Mouse (Mus musculus): ENCODE measurements around the gene G430095P16Rik.

Gene G430095P16Rik

DNA sequence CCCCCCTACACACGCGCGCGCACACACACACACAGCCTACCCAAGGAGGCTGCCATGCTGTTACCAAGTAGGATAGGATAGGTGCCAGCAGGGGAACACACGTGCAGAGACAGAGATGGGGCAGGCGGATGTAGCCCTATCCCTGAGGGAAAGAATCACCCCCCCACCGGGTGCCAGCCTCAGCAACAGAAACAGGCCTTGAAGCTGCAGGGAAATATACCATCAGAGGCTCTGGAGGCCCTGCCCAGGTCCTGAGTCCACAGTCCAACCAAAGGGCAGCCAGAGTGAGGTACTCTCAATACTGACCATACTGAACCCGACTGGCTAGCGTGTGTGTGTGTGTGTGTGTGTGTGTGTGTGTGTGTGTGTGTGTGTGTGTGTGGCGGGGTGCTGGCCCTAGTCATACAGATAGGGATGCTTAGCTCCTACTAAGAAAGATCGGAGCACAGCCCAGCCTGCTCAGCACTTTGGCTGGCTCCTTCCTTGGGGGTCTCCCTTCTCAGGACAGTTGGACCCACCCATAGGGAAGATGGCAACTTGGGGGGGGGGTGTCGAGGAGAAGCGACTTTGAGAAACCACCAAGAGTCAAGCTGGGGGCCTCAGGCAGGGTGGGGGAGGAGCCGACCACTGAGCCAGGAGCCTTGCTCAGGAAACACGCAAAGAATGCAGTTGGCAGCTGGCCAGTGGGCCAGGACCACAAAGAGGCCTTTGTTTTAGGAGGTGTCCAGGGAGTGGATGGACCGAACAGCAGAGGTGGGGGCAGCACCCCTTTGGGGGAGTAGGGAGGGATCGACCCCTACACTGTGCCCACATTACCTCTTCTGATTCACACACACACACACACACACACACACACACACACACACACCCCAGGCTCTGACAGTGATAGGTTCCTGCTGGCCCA lies 21.0 kb downstream of the G430095P16Rik start:
- DNase-seq (ENCODE audit: low spot score), result no peak

DNA sequence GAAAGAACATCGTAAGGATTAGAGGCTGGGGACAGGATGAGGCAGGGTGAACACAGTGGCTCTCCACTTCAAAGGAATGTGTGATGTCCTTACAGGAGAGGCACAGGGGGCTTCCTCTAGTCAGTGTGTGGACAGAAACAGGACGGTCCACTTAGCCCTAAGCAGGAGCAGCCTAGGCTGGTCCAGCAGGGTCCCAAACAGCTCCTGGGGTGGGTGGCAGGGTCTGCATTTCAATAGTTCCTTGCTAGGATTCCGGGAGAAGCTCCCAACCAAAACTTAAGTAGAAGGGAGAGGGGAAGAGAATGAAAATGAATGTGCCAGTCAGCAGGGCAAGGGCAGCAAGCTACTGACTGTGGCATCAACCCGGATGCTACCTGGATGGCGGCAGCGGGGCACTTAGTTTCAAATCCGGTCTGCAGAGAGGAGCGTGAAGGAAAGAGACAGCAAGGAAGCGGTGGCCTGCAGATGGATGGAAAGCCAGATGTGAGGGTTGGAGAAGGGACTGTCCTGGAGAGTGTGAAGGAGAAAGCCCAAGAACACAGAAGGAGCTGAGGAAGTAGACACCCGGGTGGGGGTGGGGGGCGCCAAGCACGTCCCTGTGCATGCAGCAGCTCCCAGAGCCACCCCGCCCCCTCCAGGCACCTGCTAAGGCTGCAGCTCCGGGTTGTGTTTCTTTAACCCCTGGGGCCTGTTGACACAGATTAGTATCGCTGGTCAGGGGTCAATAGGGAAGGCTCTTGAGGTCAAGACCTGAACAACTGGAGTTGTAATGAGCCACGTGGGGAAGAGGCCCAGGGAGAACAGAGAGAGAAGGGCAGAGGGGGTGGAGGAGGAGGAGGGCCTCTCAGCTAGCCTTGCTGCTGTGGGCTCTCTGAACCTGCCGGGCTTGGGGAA lies 22.5 kb downstream of the G430095P16Rik start:
- DNase-seq (ENCODE audit: low spot score), result no peak

DNA sequence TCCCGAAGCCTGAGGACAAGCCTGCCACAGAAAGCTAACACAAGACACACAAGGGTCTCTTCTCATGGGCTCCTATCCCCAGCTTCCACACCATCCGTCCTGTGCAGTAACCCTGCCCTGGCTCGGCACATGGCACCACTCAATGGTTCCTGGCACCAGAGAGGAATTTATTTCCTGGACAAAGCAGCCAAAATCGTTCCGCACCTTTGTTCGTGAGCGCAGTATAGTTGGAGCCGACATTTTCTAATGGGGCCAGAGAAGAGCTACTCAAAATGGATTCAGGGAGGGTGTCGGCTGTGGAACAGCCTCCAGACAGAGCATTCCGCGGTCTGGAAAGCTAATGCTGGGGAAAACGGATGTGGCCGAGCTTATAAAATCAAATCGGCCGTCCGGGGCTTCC lies 26.7 kb downstream of the G430095P16Rik start:
- no peak for DNase-seq (ENCODE audit: low spot score)

DNA sequence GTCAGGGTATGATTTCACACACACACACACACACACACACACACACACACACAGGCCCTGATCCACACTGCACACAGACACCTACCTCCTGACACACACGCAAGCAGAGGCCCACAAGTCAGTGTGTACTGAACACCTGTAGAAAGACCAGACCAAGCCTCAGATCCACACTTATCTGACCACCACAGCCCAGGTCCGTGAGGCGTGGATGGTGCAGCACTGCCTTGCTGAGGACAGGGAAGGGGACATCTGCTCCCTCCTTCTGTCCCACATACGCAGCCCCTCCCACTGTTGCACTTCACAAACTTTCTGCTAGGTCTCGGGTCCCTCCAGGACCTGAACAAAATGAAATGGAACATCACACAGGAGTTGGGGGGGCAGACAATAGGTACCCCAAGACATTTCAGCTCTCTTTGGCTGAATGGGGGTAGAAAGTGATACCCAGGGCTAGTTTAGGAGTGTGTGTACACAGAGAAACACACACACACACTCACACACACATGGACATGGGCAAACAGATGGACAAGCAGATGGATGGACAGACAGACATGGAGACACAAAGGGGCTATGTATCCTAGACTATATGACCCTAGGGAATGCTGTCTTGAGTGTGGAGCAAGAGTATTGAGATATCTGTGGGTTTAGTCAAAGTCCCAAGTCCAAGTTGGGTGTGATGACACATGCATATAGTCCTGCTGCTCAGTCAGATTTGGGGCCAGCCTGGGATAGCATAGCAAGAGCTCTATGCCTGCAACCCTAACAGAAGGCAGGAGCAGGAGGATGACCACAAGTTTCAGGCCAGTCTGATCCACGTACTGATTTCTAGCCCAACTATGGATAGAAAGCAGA lies 30.2 kb downstream of the G430095P16Rik start:
- DNase-seq (ENCODE audit: low spot score), result no peak

DNA sequence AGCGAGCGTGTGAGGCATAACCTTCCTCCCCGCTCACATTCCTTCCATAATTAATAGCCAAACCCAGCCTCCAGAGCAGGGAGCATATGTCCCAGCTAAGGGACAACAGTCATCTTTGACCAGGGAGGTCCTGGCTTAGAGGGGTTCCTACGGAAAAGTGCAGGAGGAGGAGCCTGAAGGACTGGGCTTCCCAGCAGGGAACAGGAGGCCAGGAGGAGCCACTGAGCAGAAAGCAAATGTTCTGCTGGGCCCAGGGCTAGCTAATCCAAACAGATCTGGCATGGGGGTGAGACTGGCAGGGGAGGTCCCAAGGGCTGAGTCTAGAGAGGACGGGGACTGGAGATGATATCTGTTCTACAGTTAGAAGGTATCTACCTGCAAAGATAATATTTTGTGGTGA lies 34.7 kb downstream of the G430095P16Rik start:
- no peak for DNase-seq (ENCODE audit: low spot score)

DNA sequence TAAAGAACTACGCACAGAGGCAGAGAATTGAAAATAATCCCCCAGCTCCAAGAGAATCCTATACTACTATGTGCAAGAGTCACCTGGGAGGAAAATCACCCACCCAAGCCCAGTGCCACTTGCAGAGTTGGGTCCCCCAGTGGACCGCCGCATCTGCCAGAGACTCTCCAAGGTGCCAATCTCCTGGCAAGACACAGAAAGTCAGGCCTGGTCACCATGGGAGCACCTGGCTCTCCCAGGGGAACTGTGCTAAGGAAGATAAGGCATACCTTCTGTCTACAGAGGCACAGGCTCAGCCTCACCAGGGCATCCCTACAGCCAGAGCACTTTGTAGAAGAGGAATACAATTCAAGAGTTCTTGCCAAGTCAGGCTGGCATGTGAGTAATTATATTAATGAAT lies 35.5 kb downstream of the G430095P16Rik start:
- no peak for DNase-seq (ENCODE audit: low spot score)

DNA sequence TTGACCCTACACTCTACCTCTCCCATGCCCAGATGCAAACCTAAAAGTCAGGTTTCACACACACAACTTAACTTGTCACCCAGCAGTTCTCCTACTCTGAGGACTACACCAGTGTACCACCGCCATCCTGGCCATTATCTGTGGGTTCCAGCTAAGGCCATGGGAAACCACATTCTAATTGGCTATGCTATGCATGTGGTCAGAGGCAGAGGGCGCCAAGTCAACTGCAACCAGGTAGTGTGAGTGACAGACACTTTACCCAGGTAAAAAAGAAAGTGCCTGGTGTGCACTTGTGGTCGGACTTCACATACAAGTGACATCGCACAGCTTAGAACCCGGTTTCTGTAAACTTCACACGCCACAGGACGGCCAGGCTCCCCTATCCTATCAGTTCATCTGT lies 36.3 kb downstream of the G430095P16Rik start:
- DNase-seq (ENCODE audit: low spot score), result no peak

DNA sequence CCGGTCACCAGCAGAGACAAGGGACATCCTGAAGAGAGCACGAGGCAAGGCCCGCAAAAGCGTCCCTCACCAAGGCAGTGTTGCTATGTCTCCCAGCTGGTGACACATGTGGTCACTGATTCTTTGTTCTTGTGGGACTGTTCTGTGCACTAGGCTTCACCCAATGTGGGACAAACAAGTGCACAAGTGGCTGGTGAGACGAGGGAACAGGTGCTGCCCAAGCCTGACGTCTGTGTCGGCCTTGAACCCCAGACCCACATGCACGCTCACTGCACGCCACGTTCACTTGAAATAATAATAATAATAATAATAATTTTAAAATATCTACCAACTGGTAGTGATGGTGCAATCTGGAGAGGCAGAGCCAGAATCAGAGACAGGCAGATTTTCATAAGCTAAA lies 36.9 kb downstream of the G430095P16Rik start:
- DNase-seq (ENCODE audit: low spot score), result no peak

DNA sequence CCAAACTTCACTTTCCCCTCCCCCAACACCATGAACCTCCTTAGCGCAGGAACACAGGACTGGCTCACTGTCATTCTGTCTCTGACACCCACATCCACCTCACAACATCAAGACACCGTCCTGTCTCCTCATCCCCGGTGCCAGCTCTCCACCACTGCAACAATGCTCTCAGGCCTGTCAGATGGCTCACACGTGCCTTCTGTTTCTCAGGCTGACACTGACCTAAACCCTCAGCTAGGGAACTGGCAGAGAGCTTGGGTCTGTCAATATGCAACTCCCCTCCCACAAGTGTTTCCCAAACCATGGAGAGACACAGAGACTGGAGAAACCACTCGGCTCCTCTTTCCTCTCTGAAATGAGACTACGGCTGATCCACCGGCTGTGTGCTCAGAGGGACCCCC lies 37.6 kb downstream of the G430095P16Rik start:
- DNase-seq (ENCODE audit: low spot score), result no peak

DNA sequence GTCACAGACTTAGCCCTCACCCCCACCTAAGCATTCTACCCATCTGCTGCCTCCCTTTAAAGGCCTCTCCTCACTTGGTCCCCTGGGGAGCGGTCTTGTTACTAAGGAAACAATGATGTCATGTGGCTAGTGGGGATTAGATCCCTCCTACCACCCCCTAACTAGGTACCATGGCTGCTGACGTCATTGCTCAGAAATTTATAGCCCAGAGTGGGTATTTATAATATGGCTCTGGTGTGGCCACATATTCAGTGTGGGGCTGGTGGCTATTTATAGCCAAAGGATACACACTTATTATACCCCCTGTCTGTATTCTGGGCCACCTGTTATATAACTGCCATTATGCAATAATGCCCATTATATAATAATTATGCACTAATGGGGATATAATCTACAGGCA lies 38.1 kb downstream of the G430095P16Rik start:
- no peak for DNase-seq (ENCODE audit: low spot score)

DNA sequence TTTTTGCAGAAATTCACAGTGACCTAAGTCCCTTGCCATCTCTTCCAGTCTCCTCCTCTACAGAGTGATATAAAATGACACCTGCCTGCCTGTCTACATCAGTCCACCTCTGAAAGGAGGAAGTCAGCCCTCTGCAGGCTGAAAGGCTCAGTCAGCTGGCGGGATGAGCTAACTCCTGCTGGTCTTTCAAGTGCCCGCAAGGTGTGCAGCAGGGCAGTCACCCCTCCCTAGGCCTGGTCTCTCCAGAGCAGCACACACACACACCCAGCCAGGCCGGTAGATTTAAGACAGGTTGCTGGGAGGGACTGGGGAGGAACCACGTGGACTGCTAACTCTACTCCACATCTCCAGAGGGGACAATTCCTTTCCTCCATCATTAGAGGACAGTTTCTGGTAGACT lies 41.3 kb downstream of the G430095P16Rik start:
- no peak for DNase-seq (ENCODE audit: low spot score)

DNA sequence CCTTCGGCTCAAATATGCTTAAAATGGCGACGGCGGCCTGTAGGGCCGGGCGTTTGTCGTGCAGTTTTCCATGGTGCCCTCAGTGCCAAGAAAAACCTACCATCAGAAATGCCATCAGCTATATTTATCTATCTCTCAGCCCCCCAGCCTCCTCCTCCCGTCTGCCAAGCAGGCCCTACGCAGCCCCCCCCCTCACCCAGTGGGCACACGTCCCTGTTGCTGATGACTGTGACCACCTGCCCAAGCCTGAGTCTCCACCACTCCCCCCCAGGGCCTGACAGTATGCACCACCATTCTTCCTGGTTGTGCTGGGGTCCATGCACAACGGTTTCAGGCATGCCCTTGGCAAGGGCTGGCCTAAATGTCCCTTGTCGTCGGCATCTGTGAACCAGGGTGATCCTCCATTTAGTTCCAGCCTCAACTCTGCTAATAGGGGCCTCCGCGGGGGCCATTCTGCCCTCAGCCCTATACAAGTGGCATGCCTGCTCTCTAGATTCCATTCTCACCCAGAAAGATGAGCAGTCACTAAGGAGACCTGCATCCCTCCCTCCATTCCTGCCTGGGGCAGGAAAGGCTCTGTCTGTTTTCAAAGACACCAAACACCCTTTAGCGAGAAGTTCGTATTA lies 42.2 kb downstream of the G430095P16Rik start:
- DNase-seq (ENCODE audit: low spot score), result no peak

DNA sequence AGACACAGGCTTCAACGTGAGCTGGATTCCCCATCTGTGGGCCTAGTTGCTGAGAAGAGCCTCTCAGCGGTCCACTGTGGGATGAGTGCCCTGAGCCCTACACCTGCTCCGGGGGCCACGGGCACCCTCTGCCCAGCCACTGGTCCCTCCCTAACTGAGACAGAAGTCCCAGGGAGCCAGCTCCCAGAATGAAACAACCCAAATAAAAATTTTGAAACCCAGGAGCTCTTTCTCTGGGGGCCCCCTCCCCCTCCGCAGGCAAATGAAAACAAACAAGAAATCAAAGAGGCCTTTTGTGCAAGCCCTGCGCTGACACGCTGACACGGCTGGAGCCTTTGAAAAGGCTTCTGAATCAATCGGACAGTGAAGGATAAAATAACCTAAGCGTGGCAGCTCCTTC lies 42.8 kb downstream of the G430095P16Rik start:
- no peak for DNase-seq (ENCODE audit: low spot score)

DNA sequence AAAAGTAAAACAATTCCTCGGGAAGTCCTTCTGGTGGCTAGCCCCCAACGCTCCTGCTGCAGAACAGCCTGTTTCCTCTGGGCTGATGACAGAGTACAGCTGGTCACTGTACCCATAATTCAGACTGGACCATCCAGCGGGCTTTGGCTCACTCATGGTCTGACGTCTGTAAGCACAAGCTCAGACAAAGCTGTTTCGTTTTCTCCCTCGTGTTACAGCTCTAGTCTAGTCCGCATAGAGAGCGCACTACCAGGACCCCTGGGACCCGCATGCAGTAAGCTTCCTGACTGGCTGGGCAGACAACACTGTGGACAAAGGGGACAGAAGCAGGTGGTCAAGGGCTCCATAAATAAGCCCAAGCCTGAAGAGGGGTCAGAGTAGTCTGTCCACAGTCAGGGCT lies 43.6 kb downstream of the G430095P16Rik start:
- DNase-seq (ENCODE audit: low spot score), result no peak

DNA sequence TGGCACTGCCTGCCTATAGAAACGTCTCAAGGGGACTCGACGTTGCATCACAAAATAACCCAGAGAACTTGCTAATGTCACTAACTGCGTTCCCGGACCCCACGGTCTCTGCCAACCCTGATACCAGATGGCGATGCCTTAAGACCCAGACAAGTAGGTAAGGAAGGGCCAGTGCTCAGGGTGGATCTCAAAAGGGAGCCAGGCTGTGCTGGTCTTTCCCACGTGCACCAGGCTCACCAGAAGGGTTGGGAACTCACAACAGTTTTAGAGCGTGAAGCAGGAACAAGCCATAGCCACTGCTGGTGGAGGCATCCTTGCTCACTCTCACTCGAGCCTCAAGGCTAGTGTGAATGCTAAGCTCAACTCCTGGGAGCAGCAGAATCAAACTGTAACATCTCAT lies 44.4 kb downstream of the G430095P16Rik start:
- DNase-seq (ENCODE audit: low spot score), result no peak

DNA sequence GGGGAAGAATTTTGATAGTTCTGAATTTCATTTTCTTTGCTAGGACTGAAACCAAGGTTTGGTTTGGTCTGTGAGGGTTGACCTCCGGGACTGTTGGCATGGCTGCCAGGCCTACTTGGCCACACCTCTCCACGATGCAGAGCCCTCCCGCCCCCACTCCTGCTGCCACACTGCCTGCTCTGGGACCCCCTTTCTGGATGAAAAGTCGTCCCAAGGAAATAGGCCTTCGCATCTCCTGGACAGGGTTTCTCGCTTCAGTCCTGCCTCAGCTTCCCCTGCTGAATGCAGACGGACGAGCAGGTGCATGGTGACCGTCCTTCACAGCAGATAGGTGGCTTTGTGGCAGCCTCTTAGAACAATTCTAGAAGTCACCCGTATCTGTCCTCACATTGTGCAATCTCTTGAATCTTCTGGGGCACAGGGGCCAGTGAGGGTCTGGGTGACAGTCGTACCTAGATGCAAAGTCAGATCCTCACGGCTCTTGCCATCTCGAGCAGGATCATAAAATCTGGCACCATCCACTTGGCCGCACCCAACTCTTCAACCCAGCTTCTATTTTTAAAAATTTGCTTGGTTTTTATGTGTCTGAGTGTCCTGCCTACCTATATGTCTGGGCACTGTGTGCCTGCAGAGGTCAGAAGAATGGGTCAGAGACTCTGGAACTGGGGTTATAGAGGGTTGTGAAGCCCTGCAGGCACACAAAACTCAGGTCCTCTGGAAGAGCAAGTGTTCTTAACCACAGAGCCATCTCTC lies 45.7 kb downstream of the G430095P16Rik start:
- no peak for DNase-seq (ENCODE audit: low spot score)

DNA sequence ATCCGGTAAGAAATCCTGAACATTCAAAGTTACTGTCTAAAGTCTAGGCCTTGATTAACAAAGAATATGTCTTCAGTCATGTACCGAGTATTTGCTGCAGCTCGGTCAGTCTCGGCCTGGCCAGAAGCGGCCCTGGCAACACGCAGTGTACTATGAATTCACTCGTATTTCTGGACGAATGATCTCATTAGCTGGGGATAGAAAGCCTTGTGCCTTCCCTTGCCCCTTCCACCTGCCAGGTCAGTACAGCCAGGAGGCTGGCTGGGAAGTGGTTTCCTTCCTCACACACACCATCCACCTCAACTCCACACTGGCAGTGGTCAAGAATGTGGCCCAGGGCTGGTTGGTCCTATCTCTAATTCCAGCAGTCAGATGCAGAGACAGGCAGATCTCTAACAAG lies 46.5 kb downstream of the G430095P16Rik start:
- no peak for DNase-seq (ENCODE audit: low spot score)

DNA sequence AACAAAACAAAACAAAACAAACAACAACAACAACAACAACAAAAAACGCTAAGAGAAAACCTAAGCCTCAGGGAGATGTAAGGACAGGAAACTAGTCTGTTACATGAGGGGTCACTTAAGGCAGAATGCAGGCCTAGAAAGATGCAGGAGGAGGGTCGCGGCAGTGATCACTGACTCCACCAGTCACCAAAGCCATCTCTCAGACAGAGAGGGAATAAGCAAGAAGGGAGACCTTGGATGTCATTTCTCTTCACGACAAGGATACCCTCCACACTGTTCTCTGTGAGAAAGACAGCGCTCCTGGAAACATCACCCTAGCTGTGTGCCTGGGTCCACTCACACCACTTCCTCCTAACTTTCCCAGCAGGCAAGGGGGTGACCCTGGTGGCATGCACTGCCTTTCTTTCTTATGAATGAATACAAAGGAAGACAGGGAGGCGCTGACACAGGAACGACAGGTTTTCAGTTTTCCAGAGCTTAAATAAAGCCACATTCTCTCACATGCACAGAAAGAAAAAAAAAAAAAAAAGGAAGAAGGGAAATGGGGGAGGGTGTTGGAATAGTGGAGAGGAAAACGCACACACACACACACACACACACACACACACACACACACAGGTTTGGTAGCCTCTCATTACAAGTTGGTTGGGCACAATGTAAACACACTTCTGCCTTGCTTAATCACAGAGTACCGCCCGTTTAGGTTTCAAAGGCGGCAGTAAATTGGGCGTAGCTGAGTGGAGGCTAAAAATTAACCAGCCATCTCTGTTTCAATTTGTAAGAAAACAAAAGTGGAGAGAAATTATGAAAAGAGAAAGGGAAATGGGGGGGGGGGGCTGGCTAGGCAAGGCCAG lies 47.5 kb downstream of the G430095P16Rik start:
- no peak for DNase-seq (ENCODE audit: low spot score)

DNA sequence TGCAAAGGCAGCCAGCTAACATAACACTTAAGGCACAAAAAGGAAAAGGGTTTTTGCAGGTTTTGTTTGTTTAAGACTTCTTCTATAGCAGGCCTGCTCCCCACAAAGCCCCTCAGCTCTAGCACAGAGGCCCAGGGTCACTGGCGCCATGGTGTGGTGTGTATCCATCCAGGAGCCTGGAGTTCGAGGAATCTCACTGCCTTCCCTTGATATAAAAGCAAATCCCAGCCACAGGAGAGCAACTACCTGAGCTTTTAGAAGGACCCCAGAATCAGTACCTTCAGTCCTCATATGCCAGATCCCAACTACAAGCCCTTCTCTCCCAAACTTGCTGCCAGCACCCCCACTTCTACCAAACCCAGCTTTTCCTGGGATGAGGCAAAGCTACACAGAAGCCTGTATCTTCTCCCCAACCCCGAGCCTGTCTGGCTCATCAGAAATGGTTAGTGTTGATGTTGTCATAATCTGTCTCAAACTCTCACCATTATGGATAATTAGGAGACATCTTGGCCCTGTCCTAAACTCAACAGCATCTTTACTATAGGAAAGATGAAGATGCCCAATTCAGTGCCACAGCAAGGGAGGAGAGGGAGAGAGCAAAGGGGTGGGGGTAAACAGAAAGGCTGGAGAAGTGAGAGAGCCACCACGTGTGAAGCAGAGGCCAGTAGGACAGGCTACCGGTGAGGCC lies 48.3 kb downstream of the G430095P16Rik start:
- no peak for DNase-seq (ENCODE audit: low spot score)

All from layer of hippocampus, adult 9-10 months (tissue).